Mouse (Mus musculus): ENCODE measurements around the gene Dtwd1. TPM values are rescaled to one million over a fixed set of nuclear protein-coding genes. Genes with fewer than 3 reads are reported as not detected.

Dtwd1 gene
- 17.6 and 19.3 TPM in 2 replicates for polyA plus RNA-seq (2015; fragmentation: Nextera tagmentation; extraction: Ambion mirVana)

DNA sequence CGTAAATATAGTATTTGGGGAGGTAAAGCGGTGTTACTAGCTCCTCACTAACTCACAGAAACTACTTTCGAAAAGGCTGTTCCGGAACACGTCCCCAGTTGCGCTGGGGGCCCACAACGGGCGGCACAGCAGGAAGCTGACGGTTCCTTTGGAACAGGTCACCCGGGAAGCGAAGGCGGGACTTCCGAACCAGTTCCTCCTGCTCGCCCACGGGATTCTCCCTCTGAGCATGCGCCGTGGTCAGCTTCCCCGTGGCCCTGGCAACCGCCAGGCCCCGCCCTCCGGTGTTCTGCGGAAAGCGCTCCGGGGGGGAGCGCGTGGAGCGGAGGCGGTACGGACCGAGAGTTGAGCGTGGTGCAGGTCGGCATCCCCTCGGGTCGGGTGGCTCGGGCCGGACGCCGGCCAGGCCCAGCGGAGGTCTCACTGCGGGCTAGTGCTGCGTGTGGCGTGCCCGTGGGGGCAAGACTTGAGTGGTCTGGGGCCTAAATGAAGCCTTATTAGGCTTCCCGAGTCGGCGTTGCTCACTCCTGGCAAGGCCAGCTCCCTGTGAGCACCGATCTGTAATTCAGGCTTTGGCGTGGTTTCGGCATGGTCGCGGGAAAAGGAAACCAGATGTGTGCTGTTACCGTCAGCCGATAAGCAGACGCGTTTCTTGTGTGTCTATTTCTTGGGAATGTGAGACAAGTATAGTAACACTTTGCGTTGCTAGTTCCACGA is at the start of gene Dtwd1, which contains the start of gene Fam227b:
TSS of gene Dtwd1 (plus strand) at position 287 of the 717 bp plus-strand sequence.
TSS of gene Fam227b (minus strand) at position 150 of the 717 bp plus-strand sequence.

GRCm38 (mm10) chr2:126214800-126215199 is 62.9 kb downstream of the Dtwd1 start, which contains the start of gene Gm17555:
Gene Gm17555, plus strand, starts transcription at chr2:126215100.

Other genes starting within 250 kb of the Dtwd1 start
- gene Fgf7, start 117.5 kb upstream of the Dtwd1 start, polyA plus RNA-seq (2015; fragmentation: Nextera tagmentation; extraction: Ambion mirVana), result 14.8 and 16.5 TPM in 2 replicates
- gene Fam227b, start 137 bp upstream of the Dtwd1 start, polyA plus RNA-seq (2015; fragmentation: Nextera tagmentation; extraction: Ambion mirVana), result not detected in 2 replicates
- gene Gm17555, start 63.0 kb downstream of the Dtwd1 start, polyA plus RNA-seq (2015; fragmentation: Nextera tagmentation; extraction: Ambion mirVana), result not detected in 2 replicates